Mouse (Mus musculus): ENCODE measurements around the gene Bloc1s5. TPM values are rescaled to one million over a fixed set of nuclear protein-coding genes. Genes with fewer than 3 reads are reported as not detected.
"Not testable (repeated sequence)": the region's sequence is repeated elsewhere in the genome, so short reads cannot be mapped to it uniquely, and the experiment has no call there.

Gene Bloc1s5
- 10.6 and 11.4 TPM in 2 replicates for polyA plus RNA-seq (2015; fragmentation: Nextera tagmentation; extraction: Ambion mirVana)

DNA sequence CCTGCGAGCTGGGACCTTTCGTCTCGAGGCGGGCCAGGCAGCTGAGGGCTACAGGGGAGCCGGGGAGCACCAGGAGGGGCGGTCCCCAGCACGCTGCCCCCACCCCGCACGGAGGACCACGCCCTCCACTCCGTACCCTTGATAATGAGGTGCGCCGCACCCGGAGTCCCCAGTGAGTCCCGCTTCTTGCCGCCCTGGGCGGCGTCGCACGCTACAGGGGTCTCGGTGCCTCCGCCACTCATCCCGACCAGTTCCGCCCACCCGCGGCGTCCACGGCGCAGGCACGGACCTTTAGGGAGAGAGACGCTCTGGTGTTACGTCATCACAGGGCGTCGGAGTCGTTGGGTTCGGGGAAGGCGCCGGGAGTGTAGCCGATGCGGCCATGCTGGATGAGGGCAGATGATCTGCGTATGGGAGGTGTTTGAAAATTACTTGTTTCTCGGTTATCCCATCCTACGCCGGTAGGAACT is at the start of gene Bloc1s5:
Gene Bloc1s5, minus strand, starts transcription at position 310 of the 470 bp plus-strand sequence.
- WGBS, result under 1% methylated on average over 44 of the region's 44 CpGs
- Histone ChIP-seq H3K27me3 (replicated peaks; ENCODE audit: control insufficient read depth, insufficient read depth, low read length) (no peaks in the 10 kb centered on the region), H3K4me2 (replicated peaks; ENCODE audit: low read depth) (peak within 1 kb of the TSS; percentile 82), H3K9me3 (ENCODE audit: control insufficient read depth) (no peaks in the 10 kb centered on the region), H3K9ac (ENCODE audit: low read depth, low read length) (peak within 1 kb of the TSS; percentile 81), H3K4me3 (ENCODE audit: low read depth, low read length) (peak within 1 kb of the TSS; percentile 92), H3K4me1 (replicated peaks; ENCODE audit: control insufficient read depth, insufficient read depth, low read length) (no peaks in the 10 kb centered on the region), H3K27ac (ENCODE audit: low read depth, low read length) (peak within 1 kb of the TSS; percentile 62), H3K36me3 (ENCODE audit: control insufficient read depth, insufficient read depth) (no peaks in the 10 kb centered on the region)
- peak; percentile 94 for ATAC-seq
- no peak for TF ChIP-seq CTCF (IDR thresholded peaks at IDR 0.05; ENCODE audit: low read depth)

DNA sequence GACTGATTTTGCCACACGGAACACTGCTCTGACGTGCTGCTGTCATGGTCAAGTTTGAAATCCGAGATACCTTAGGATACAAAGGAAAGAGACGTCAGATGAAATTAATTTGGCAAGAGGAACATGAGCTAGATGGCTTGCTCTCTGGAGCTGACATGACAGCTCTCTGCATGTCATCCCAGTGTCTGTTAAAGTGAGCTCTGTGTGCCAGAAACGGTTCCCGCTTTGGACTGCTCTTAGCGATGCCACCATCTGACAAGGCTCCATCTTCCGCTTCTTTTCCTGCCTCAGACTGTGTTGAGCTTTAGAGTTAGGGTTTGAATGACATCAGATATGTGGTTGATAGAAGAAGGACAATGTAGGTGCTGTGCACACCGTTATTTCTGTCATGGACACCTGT is 37.4 kb upstream of the Bloc1s5 start:
- Histone ChIP-seq H3K9ac (ENCODE audit: low read depth, low read length) (no peak overlapping the region), H3K36me3 (ENCODE audit: control insufficient read depth, insufficient read depth) (no peaks in the 10 kb centered on the region), H3K27me3 (replicated peaks; ENCODE audit: control insufficient read depth, insufficient read depth, low read length) (no peaks in the 10 kb centered on the region), H3K4me3 (ENCODE audit: low read depth, low read length) (no peak overlapping the region), H3K27ac (ENCODE audit: low read depth, low read length) (no peak overlapping the region), H3K9me3 (ENCODE audit: control insufficient read depth) (no peaks in the 10 kb centered on the region), H3K4me2 (replicated peaks; ENCODE audit: low read depth) (no peak overlapping the region), H3K4me1 (replicated peaks; ENCODE audit: control insufficient read depth, insufficient read depth, low read length) (no peaks in the 10 kb centered on the region)
- ATAC-seq, result no peak
- 86% methylated on average over 9 of the region's 9 CpGs for WGBS
- TF ChIP-seq CTCF (IDR thresholded peaks at IDR 0.05; ENCODE audit: low read depth), result no peak

DNA sequence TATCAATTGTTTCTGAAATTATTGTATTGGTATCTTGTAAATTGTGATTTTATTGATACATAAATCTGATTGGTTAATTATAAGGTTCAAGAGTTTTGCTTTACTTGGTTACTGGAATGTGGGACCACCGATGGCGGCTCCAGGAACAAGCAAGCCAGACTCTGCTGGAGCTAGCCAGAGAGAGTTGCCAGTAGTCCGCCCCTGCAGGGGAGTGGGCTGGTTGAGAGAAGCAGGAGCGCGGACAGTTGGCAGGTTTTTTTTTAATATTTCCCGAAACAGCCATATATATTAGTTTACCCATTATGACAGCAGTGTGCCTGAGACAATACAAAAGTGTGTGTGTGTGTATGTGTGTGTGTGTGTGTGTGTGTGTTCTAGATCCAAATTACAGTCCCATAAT is 36.5 kb upstream of the Bloc1s5 start:
- not testable (repeated sequence) for H3K27me3 ChIP-seq (replicated peaks; ENCODE audit: control insufficient read depth, insufficient read depth, low read length); ATAC-seq; H3K4me1 ChIP-seq (replicated peaks; ENCODE audit: control insufficient read depth, insufficient read depth, low read length); H3K4me2 ChIP-seq (replicated peaks; ENCODE audit: low read depth); H3K27ac ChIP-seq (ENCODE audit: low read depth, low read length); H3K36me3 ChIP-seq (ENCODE audit: control insufficient read depth, insufficient read depth); H3K4me3 ChIP-seq (ENCODE audit: low read depth, low read length); H3K9me3 ChIP-seq (ENCODE audit: control insufficient read depth); H3K9ac ChIP-seq (ENCODE audit: low read depth, low read length)
- 88% methylated on average over 6 of the region's 6 CpGs for WGBS

DNA sequence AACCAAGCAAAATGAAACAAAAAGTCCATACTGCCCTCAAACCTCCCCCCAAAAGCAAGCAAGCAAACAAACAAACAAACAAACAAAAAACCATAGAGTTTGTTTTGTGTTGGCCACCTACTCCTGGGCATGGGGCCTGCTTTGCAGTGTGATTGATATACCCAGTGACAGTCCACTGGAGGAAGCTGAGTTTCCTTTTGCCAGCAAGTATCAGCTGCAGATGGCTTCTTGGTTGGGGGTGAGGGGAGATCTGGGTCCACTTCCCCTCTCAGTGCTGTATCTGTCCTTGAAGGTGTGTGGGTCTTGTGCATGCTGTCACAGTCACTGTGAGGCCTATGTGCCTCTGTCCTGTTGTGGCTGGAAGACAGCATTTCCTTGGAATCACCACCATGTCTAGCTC is 35.1 kb upstream of the Bloc1s5 start:
- Histone ChIP-seq H3K27ac (ENCODE audit: low read depth, low read length) (no peak overlapping the region), H3K36me3 (ENCODE audit: control insufficient read depth, insufficient read depth) (no peaks in the 10 kb centered on the region), H3K4me3 (ENCODE audit: low read depth, low read length) (no peak overlapping the region), H3K4me1 (replicated peaks; ENCODE audit: control insufficient read depth, insufficient read depth, low read length) (no peaks in the 10 kb centered on the region), H3K4me2 (replicated peaks; ENCODE audit: low read depth) (no peak overlapping the region), H3K9me3 (ENCODE audit: control insufficient read depth) (no peaks in the 10 kb centered on the region), H3K27me3 (replicated peaks; ENCODE audit: control insufficient read depth, insufficient read depth, low read length) (no peaks in the 10 kb centered on the region), H3K9ac (ENCODE audit: low read depth, low read length) (no peak overlapping the region)
- TF ChIP-seq CTCF (IDR thresholded peaks at IDR 0.05; ENCODE audit: low read depth), result no peak
- no peak for ATAC-seq

DNA sequence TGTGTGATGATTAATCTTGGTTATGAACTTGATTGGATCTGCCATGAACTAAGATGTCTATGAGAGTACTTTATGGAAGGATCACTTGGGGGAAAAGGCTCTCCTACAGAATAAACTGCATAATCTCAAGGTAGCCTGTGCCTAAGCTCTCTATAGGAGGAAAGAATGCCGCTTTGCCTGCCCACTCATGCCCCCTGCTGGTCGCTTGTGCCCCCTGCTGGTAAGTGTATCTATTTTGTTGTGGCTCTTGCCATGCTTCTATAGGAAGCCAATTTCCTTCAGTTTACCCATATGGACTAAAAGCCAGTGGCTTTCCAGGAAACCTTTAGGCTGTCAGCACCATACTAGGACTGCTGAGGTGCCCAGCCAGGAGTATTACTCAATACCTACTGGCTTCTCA is 33.6 kb upstream of the Bloc1s5 start:
- H3K9me3 ChIP-seq (ENCODE audit: control insufficient read depth), result no peaks in the 10 kb centered on the region
- H3K4me3 ChIP-seq (ENCODE audit: low read depth, low read length), result no peak overlapping the region
- WGBS, result 34% methylated on average over 2 of the region's 2 CpGs
- no peaks in the 10 kb centered on the region for H3K27me3 ChIP-seq (replicated peaks; ENCODE audit: control insufficient read depth, insufficient read depth, low read length)
- no peak overlapping the region for H3K27ac ChIP-seq (ENCODE audit: low read depth, low read length)
- no peaks in the 10 kb centered on the region for H3K4me1 ChIP-seq (replicated peaks; ENCODE audit: control insufficient read depth, insufficient read depth, low read length)
- TF ChIP-seq CTCF (IDR thresholded peaks at IDR 0.05; ENCODE audit: low read depth), result peak; percentile 76
- no peaks in the 10 kb centered on the region for H3K36me3 ChIP-seq (ENCODE audit: control insufficient read depth, insufficient read depth)
- H3K4me2 ChIP-seq (replicated peaks; ENCODE audit: low read depth), result no peak overlapping the region
- no peak for ATAC-seq
- H3K9ac ChIP-seq (ENCODE audit: low read depth, low read length), result no peak overlapping the region

DNA sequence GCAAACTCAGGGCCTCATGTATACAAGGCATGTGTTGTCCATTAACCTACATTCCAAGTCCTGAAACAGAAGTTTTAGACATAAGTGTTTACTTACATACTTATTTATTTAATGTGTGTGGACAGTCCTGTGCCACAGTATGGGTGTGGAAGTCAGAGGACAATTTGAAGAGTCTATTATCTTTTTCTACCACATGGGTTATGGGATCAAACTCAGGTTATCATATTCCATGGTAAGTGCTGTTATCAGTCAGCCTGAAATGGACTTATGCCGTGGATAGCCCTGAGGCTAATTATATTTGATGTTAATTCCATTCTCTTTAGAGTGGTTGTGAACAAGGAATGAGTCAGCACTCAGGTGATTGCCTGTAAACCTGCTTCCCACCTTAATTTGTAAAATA is 29.8 kb upstream of the Bloc1s5 start:
- 33% methylated on average over 1 of the region's 1 CpGs for WGBS
- no peak overlapping the region for H3K4me2 ChIP-seq (replicated peaks; ENCODE audit: low read depth)
- H3K4me3 ChIP-seq (ENCODE audit: low read depth, low read length), result no peak overlapping the region
- H3K9ac ChIP-seq (ENCODE audit: low read depth, low read length), result no peak overlapping the region
- ATAC-seq, result no peak
- H3K27ac ChIP-seq (ENCODE audit: low read depth, low read length), result no peak overlapping the region
- H3K9me3 ChIP-seq (ENCODE audit: control insufficient read depth), result 0 out of 2 replicates have a peak, but pooled peaks cover 9% of the 10 kb centered on the region
- H3K27me3 ChIP-seq (replicated peaks; ENCODE audit: control insufficient read depth, insufficient read depth, low read length), result no peaks in the 10 kb centered on the region
- no peaks in the 10 kb centered on the region for H3K36me3 ChIP-seq (ENCODE audit: control insufficient read depth, insufficient read depth)
- no peaks in the 10 kb centered on the region for H3K4me1 ChIP-seq (replicated peaks; ENCODE audit: control insufficient read depth, insufficient read depth, low read length)
- TF ChIP-seq CTCF (IDR thresholded peaks at IDR 0.05; ENCODE audit: low read depth), result no peak
